Mouse (Mus musculus): ENCODE data around the gene Gm13694.
A peak's percentile ranks its signal among the peaks of the same experiment; 100 is the strongest.
"Not testable (repeated sequence)": the region's sequence is repeated elsewhere in the genome, so short reads cannot be mapped to it uniquely, and the experiment has no call there.

Gm13694 gene

GRCm38 (mm10) chr2:83978633-83979032, at the start of gene Gm13694:
Gm13694 (plus strand) TSS chr2:83978933.
- DNase-seq (ENCODE audit: extremely low read depth, insufficient read length, low spot score): not testable (repeated sequence)

GRCm38 (mm10) chr2:83929478-83930088, 49.1 kb upstream of the Gm13694 start:
- DNase-seq (ENCODE audit: extremely low read depth, insufficient read length, low spot score): no peak

- no peak for DNase-seq (ENCODE audit: extremely low read depth, insufficient read length, low spot score)
These were observed 37.8 kb upstream of the Gm13694 start, which contains the start of gene Zswim2 for GRCm38 (mm10) chr2:83940931-83941361. Zswim2 (minus strand) TSS chr2:83941228.

DNA sequence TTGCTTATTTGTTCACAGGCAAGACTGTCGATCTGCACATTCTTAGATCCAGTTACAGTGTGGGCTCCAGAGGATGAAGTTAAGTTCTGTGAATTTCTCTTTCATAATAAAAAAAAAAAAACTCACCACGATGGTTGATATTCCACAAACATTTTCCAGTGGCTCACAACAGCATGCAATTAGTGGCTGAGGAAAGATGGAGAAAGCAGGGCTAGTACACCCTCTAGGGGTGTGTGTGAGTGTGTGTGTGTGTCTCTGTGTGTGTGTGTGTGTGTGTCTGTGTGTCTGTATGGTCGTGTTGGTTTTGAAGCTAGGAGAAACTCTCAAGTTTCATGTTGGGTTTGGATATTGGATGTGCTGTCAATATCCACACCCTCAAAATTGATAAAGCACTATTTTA, 37.4 kb upstream of the Gm13694 start:
- no peak for DNase-seq (ENCODE audit: extremely low read depth, insufficient read length, low spot score)

DNA sequence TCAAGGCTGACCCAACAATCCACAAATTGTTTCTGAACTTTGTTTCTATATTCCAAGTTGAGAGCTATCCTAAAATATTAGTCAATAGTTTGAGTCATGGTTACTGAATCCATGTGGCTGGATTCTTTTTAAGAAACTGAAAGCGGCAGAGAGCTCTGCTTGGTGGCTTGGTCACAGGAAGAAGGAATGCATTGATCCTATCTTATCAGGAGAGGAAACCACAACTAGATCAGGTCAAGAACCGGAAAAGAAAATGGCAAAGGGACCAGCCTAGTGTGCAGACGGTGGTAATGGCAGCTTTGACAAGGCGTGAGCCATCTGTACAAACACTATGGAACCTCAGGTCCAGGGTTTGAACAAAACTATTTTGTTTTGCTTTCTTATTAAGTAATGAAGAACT, 36.9 kb upstream of the Gm13694 start:
- no peak for DNase-seq (ENCODE audit: extremely low read depth, insufficient read length, low spot score)

- not testable (repeated sequence) for DNase-seq (ENCODE audit: extremely low read depth, insufficient read length, low spot score)
These were observed 23.3 kb upstream of the Gm13694 start, which contains the start of gene Gm13698 for GRCm38 (mm10) chr2:83955393-83955792. Gm13698 (plus strand) TSS chr2:83955693.

DNA sequence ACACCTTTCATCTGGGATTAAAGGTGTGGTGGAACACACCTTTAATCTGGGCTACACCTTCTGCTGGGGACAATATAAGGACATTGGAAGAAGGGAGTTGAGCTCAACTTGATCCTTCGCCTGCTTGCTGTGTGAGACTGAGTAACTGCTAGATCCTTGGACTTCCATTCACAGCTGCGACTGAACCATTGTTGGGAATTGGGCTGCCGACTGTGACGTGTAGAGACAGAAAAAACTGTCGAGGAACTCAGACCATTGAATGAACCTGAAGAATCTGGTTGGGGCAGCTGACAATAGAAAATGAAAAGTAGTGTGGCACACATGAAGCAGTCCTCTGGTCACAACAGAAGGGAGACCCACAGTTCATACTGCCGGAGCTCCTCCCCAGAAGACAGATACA, 17.5 kb upstream of the Gm13694 start, which contains the start of gene Gm13693:
Gene Gm13693 (plus strand): TSS at position 301 of the 400 bp plus-strand sequence.
- DNase-seq (ENCODE audit: extremely low read depth, insufficient read length, low spot score): not testable (repeated sequence)

DNA sequence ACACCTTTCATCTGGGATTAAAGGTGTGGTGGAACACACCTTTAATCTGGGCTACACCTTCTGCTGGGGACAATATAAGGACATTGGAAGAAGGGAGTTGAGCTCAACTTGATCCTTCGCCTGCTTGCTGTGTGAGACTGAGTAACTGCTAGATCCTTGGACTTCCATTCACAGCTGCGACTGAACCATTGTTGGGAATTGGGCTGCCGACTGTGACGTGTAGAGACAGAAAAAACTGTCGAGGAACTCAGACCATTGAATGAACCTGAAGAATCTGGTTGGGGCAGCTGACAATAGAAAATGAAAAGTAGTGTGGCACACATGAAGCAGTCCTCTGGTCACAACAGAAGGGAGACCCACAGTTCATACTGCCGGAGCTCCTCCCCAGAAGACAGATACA, 11.7 kb upstream of the Gm13694 start, which contains the start of gene Gm13695:
Gene Gm13695 (plus strand): TSS at position 301 of the 400 bp plus-strand sequence.
- not testable (repeated sequence) for DNase-seq (ENCODE audit: extremely low read depth, insufficient read length, low spot score)

- DNase-seq (ENCODE audit: extremely low read depth, insufficient read length, low spot score): not testable (repeated sequence)
These were observed 5.9 kb upstream of the Gm13694 start, which contains the start of gene Gm13696 for GRCm38 (mm10) chr2:83972823-83973222. Gm13696 (plus strand) TSS chr2:83973123.

- DNase-seq (ENCODE audit: extremely low read depth, insufficient read length, low spot score): not testable (repeated sequence)
These were observed 5.7 kb downstream of the Gm13694 start, which contains the start of gene Gm13697 for GRCm38 (mm10) chr2:83984443-83984842. Gm13697 (plus strand) TSS chr2:83984743.

DNA sequence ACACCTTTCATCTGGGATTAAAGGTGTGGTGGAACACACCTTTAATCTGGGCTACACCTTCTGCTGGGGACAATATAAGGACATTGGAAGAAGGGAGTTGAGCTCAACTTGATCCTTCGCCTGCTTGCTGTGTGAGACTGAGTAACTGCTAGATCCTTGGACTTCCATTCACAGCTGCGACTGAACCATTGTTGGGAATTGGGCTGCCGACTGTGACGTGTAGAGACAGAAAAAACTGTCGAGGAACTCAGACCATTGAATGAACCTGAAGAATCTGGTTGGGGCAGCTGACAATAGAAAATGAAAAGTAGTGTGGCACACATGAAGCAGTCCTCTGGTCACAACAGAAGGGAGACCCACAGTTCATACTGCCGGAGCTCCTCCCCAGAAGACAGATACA, 11.5 kb downstream of the Gm13694 start, which contains the start of gene Gm13691:
Gene Gm13691 (plus strand): TSS at position 301 of the 400 bp plus-strand sequence.
- DNase-seq (ENCODE audit: extremely low read depth, insufficient read length, low spot score): not testable (repeated sequence)

DNA sequence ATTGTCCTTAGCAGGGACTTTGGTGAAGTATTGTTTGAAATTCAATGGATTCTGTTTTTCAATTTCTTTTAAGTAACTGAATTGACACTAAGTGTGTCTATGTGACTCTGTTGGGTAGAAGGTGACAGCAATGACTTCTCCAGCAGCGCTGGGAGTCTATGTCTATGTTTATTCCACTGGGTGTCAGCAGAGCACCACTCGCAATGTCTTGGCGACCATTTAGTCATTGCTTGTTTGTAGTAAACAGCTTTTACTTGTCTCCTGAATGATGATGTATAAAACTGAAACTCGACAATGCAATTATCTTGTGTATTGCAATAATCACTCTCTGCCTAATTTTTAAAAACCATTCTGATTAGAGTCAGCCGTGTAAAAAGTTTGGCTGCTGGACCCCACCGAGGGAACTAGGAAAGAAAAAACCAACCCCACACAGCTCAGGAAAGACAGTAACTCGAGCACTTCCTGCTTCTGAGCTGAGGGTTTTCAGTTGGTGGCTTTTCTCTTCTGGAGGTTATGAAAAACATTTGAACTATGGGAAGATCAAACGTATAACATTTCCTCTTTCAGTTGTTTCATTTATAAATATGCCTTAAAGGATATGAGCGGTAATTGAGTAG, 15.0 kb downstream of the Gm13694 start:
- not testable (repeated sequence) for DNase-seq (ENCODE audit: extremely low read depth, insufficient read length, low spot score)

GRCm38 (mm10) chr2:83994526-83994925, 15.8 kb downstream of the Gm13694 start:
- DNase-seq (ENCODE audit: extremely low read depth, insufficient read length, low spot score): not testable (repeated sequence)

DNA sequence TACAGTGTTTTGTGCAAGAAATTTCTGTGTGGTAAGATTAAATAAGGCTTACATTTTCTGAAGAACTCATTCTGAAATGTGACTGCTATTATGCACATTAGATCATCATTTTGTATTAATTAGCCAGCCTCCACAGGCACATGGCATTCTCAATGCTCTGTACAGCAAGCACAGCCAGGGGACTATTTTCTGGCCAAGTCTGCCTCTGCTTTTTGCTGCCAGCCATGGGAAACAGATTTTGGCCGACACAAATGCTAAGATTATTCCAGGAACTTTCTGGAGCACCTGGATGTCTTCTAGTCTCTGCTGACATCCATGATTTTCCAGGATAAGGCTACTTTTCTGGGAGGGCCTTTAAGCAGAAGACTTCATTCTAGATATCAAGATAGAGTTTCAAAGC, 30.2 kb downstream of the Gm13694 start:
- no peak for DNase-seq (ENCODE audit: extremely low read depth, insufficient read length, low spot score)

DNA sequence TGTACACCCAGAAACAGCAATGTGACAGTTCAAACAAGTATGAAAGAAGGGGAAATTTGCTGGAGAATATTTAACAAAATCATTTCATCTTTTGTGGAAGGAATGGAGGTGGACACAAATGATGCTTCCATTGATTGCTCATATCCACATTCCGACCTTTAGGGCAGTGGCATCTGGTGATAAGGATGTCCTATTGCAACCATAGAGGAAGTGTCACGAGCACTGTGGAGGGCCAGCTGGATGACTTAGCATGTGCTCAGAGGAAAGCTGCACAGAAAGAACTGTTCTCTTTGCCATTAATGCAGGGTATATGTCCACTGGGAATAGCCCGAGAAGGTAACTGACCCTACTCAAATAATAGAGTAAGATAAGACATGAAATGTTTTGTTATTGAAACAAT, 31.1 kb downstream of the Gm13694 start:
- no peak for DNase-seq (ENCODE audit: extremely low read depth, insufficient read length, low spot score)

DNA sequence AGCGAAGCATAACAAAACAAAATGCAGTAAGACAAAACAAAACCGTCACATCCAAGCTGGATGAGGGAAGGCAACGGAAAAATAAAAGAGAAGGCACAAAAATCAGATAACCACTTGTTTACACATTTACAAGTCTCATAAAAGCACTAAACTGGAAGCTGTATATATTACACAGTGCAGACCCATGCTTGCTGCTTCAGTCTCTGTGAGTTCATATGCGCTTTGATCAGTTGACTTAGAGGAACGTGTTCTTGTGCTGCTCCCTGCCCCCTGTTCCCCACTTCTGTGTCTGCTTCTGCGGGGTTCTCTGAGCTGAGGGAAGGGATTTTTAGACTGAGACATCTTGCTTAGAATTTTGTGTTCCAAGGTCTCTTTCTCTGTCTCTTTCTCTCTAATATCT, 35.8 kb downstream of the Gm13694 start:
- DNase-seq (ENCODE audit: extremely low read depth, insufficient read length, low spot score): no peak

GRCm38 (mm10) chr2:84016291-84016690, 37.6 kb downstream of the Gm13694 start:
- DNase-seq (ENCODE audit: extremely low read depth, insufficient read length, low spot score): not testable (repeated sequence)

GRCm38 (mm10) chr2:84018330-84018729, 39.6 kb downstream of the Gm13694 start:
- DNase-seq (ENCODE audit: extremely low read depth, insufficient read length, low spot score): peak; percentile 9

GRCm38 (mm10) chr2:84019519-84020305, 41.0 kb downstream of the Gm13694 start:
- DNase-seq (ENCODE audit: extremely low read depth, insufficient read length, low spot score): no peak

DNA sequence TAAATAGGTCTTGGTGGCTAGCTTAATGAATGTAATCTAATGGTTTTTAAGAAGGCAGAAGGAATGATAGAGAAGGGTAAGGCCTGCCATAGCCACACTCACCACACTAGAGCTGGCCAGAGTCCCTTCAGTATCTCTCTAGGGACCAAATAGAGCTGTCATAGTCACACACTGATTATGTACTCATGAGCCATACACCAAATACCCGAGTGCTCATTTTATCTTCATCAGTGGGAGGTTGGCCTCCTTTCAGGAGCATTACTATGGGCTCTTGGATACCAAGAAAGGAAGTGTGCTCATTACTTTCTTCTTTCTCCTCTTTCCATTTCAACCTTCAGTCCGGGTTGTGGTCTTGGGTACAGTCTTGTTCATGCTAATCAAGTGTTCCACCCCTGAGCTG, 43.2 kb downstream of the Gm13694 start:
- no peak for DNase-seq (ENCODE audit: extremely low read depth, insufficient read length, low spot score)

DNA sequence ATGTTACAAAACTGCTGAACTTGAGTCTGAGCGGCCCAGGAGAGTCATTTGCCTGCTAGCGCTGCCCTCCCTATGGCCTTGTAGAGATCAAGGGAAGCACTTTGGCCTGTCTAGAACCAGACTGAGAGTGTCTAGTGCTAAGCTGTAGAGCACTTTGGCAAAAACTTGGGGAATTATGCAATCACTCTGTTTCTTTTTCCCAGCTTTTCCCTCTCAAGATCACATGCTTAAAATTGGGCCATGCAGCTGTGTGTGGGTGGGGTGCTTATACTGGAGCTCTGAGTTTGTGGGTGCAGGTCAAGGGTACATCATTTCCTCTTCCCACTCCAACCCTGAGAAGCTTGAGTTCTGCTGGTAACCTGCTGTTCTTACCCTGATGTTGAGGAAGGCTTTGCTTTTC, 44.2 kb downstream of the Gm13694 start:
- no peak for DNase-seq (ENCODE audit: extremely low read depth, insufficient read length, low spot score)

Data from 3134 (cell line).